Mouse (Mus musculus): Measurements from ENCODE around the gene Wrnip1.

DNA sequence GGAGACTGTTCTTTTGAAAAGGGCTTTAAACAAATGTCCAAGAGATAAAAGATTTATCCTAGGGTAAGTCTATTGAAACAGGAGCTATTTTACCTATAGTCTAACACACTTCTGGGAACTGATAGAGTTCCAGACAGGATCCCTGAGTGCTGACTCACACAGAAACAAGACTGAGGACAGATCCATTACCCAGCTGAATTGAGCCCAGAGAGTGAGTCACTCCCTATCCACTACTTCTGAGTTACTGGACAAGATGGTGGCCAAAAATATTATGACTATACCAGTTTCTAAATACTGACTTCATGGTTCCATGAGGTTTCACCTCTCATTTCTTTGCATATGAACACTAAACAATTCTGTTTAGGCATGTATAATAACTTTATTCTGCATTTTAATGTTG is 44.4 kb downstream of the Wrnip1 start:
- TF ChIP-seq CTCF (IDR thresholded peaks at IDR 0.05; ENCODE audit: low read depth) (no peak), EP300 (IDR thresholded peaks at IDR 0.05; ENCODE audit: low read depth) (no peak)
